Mouse (Mus musculus): ENCODE data around the gene E2f4.

E2f4 gene

DNA sequence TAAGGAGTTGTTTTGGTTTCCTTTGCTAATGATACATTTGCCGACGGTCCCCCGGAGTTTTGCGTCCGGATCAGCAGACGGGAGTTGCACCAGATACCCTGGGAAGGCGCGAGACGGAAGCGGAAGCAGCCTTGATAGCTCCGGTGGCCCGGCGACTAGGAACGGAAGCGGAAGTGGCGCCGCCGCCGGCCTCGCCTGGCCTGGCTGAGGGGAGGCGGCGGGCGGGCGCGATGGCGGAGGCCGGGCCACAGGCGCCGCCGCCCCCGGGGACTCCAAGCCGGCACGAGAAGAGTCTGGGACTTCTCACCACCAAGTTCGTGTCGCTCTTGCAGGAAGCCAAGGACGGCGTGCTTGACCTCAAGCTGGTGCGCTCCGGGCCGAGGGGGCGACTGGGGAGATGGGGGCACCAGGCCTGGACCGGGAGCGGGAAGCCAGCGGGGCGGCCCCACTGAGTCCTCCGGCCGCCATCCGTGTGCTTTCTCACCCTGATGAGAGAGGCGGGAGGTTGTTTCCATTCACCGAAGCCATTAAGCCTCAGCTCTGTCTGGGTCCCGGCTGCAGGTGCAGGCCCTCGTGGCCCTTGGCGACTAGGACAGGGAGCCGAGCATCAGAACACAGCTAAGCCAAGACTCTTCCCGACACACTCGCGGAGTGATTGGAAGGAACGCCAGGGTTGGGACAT, at the start of gene E2f4:
E2f4 (plus strand) TSS at position 153 of the 682 bp plus-strand sequence.
- DNase-seq (ENCODE audit: low spot score) = peak; percentile 82

DNA sequence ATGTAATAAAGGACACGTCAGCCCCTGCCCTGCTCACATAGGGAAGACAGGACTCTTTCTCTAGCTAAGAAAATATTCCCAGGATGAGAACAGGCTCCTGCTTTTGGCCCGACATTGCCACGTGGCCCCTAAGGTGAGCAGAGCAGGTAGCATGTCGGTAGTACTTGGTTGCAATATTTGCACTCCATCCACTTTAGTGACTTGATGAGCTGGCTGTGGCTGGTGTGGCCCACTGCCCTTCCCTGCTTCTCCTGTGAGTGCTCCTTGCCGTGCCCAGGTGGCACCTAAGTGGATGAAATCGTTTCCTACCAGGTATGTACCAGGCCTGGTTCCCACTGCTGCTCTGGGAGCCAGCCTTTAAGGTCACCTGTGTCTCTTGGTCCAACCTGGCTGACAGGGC, 45.5 kb upstream of the E2f4 start:
- no peak for DNase-seq (ENCODE audit: low spot score)

- DNase-seq (ENCODE audit: low spot score) = no peak
Measured at GRCm38 (mm10) chr8:105252680-105253537, 44.6 kb upstream of the E2f4 start.

GRCm38 (mm10) chr8:105253766-105254151, 43.7 kb upstream of the E2f4 start:
- DNase-seq (ENCODE audit: low spot score) = no peak

DNA sequence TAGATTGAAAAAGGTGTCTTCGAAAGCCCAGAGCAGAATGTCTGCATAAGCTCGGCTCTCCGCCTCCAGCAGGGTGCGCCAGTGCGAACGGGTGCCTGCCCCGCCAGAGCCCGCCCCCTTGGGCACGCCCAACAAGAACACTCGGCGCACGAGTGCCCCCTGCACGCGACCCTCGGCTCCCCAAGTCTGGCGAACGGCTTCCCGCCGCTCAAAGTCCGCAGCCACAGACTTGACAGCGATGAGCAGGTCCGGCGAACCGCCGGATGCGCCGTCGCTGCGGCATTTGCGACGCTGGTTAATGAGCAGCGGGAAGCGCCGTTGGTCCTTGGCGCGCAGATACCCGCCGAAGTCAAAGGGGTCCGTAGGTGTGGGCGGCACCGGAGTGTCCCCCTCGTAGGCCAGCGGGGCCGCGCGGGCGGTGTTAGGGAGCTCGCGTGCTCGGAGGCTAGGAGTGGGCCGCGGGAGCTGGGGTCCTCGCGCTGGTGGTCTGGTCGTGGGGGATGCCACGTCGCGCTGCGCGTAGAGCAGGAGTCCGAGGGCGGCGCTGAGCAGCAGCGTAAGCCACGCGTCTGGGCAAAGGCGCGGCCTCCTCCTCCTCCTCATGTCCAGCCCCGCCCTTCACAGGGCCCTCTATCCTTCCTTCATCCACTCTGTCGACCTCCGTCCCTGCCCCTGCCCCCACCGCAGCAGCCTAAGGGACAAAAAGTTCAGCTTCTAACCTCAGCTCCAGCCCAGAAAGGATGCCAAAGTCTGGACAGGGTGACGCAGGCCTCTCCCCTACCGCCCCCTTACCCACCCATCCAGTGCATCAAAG, 43.1 kb upstream of the E2f4 start:
- DNase-seq (ENCODE audit: low spot score) = peak; percentile 86

DNA sequence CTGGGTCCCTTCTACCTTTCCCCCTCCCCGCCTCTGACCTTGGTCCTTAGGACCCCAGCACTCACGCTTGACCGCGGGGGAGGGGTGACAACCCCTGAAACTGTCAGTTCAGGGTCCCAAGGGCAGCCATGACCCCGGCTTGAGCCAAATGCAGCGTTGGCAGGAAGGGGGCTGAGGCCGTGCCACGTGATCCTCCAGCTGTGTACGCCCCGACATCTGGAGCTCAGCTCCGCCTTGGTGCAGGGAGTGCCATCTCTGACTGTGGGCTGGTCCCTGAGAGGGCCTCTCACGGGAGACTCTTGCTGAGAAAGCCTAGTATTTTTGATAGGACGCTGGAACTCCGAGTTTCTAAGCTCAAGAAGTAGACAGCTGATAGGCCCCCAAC, 42.5 kb upstream of the E2f4 start, which contains the start of gene B3gnt9:
B3gnt9 (minus strand) TSS at position 188 of the 385 bp plus-strand sequence.
- DNase-seq (ENCODE audit: low spot score) = peak; percentile 68

DNA sequence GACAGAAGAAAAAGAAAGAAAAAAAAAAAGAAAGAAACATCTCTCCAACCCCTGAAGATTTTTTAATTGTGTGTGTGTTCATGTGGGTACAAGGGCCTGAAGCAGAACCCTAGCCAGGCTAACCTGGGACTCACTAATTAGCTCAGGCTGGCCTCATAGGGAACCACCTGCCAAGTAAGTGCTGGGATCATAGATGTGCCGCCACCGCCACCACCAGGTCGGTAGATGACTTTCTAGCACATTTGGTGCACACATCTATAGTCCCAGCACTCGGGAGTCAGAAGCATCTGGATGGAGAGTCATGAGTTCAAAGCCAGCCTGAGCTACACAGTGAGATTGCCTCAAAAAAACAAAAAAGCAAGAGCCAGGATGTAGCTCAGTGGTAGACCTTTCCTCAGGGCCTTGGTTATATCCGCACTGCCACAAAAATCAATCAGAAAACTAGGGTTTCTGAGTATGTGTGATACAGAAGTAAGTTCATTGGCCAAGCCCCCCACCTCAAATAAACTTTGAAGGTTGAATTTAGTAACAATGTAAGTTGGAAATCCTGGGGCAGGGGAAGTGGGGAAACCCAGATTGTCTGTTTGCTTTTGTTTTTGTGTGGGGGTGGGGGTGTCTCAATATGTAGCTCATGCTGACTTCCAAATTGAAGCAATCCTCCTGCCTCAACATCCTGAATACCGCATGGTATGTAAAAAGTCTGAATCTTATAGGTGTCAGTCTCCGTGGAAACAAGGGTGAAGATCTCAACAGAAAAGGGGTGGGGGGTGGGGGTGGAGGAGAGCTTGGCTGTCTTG, 39.9 kb upstream of the E2f4 start:
- no peak for DNase-seq (ENCODE audit: low spot score)

DNA sequence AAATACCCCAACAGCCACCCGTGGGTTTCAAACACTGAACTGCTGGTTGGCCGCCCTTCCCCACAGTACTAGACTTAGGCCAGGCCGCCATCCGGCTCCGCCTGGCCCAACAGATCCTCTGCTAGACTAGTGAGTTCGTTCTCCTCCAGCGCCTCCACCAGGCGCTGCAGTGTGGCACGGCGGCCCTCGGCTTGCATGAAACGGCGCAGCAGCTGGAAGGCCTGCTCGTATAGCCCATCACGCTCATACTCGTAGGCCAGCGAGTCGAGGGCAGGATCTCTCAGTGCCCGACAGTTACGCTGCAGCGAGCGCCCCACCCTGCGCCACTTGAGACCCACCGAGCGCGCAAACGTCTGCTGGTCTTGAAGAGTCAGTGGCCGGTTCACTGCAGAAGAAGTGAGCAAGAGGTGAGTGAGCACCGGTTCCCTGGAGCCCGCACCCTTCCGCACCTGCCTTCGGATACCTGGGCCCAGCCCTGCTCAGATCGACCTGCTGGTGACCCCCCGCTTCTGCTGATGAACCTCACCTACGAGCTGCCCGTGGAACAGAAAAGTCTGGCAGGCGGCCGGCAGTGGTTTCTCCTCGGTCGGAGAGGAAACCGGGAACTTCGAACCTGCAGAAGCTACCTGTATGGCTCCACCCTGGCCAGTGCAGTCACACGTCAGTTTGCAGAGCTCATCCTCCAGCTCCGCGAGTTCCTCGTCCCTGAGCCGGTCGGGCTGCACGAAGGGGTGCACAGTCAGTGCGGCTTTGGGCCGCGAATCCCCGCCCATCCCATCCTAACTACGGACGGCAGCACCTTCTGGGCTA, 38.3 kb upstream of the E2f4 start:
- no peak for DNase-seq (ENCODE audit: low spot score)

GRCm38 (mm10) chr8:105259721-105260320, 37.6 kb upstream of the E2f4 start:
- DNase-seq (ENCODE audit: low spot score) = peak; percentile 73

GRCm38 (mm10) chr8:105260371-105261099, 36.9 kb upstream of the E2f4 start:
- no peak for DNase-seq (ENCODE audit: low spot score)

DNA sequence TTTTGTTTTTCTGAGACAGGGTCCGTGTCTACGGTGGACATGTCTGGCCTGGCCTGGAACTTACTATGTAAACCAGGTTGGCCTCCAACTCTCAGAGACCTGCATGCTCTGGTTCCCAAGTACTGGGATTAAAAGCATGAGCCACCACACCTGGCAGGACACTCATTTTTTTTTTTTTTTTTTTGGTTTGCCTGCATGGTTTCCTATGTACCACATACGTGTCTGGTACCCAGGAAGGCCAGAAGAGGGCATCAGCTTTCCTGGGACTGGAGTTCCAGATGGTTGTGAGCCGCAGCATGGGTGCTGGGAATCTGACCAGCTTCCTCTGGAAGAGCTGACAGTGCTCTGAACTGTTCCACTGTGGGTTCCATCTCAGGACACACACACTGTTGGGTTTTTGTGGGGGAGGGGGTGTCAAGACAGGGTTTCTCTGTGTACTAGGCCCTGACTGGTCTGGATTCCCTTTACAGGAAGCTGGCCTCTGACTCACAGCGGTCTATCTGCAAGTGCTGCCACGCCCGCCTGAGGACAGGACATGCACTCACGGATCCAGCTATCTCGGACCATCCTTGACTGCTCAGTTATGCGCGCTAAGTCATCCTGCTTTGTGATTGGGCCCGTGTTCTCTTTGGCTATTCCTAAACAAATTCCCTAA, 36.0 kb upstream of the E2f4 start:
- DNase-seq (ENCODE audit: low spot score) = no peak

- DNase-seq (ENCODE audit: low spot score) = no peak
Measured at GRCm38 (mm10) chr8:105263244-105263912, 34.1 kb upstream of the E2f4 start.

GRCm38 (mm10) chr8:105264024-105264982, 33.2 kb upstream of the E2f4 start, which contains the start of the genes Tradd and Fbxl8:
Gene Tradd (minus strand): TSS chr8:105264609.
Gene Fbxl8 (plus strand): TSS chr8:105264648.
- DNase-seq (ENCODE audit: low spot score) = peak; percentile 62

GRCm38 (mm10) chr8:105265128-105265527, 32.3 kb upstream of the E2f4 start:
- no peak for DNase-seq (ENCODE audit: low spot score)

DNA sequence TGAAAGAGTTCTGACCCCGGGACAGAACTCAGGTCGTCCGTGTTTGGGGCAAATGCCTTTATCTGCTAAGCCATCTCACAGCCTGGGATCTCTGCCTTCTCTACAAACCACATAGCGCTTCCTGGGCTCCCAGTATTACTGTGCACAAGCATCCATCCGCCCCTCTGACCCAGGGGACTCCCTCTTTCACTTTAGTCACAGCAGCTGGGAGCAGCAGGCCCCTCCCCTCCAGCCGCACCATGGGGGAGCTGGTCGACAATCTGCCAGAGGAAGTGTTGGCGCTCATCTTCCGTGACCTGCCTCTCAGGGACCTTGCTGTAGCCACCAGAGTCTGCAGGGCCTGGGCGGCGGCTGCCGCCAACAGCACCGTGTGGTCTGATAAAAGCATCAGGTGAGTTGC, 30.7 kb upstream of the E2f4 start:
- no peak for DNase-seq (ENCODE audit: low spot score)

GRCm38 (mm10) chr8:105268342-105269074, 29.0 kb upstream of the E2f4 start:
- DNase-seq (ENCODE audit: low spot score) = no peak

GRCm38 (mm10) chr8:105269075-105269458, 28.4 kb upstream of the E2f4 start:
- DNase-seq (ENCODE audit: low spot score) = no peak

Data from ovary, postnatal 14 days (tissue).